Mouse (Mus musculus) neural tube, embryonic 14.5 days (tissue): ENCODE data around the gene Trappc10. TPM values are rescaled to one million over a fixed set of nuclear protein-coding genes. Genes with fewer than 3 reads are reported as not detected.
"Not testable (repeated sequence)": the region's sequence is repeated elsewhere in the genome, so short reads cannot be mapped to it uniquely, and the experiment has no call there.

ENCODE experiments used
- ATAC-seq: fragments of 200-750 bp; cut with Nextera tagmentation; 2 replicates; pipeline ENCODE4 v1.8.0; 2017; ENCODE audit warnings: low read depth, mild to moderate bottlenecking, moderate TSS enrichment, moderate library complexity
- H3K27ac ChIP-seq: fragments of 300-500 bp; sonication (generic); 2 replicates; pipeline ENCODE4 v1.5.1; 2014; ENCODE audit warnings: low read depth, mild to moderate bottlenecking, control low read depth, low read length, moderate library complexity, mixed read lengths
- H3K27me3 ChIP-seq: fragments of 300-500 bp; sonication (generic); 2 replicates; pipeline ENCODE4 v1.6.1; 2014; ENCODE audit warnings: low read length; ENCODE audit not compliant: control insufficient read depth, insufficient read depth
- H3K36me3 ChIP-seq: fragments of 300-500 bp; sonication (generic); 2 replicates; pipeline ENCODE4 v1.6.1; 2014; ENCODE audit warnings: low read length, mixed read lengths; ENCODE audit not compliant: control insufficient read depth, insufficient read depth
- H3K4me1 ChIP-seq: fragments of 300-500 bp; sonication (generic); 2 replicates; pipeline ENCODE4 v1.6.1; 2014; ENCODE audit warnings: low read length; ENCODE audit not compliant: control insufficient read depth, insufficient read depth
- H3K4me2 ChIP-seq: fragments of 300-500 bp; sonication (generic); 2 replicates; pipeline ENCODE4 v1.6.1; 2014; ENCODE audit warnings: mild to moderate bottlenecking, low read depth, low read length, control low read depth
- H3K4me3 ChIP-seq: fragments of 300-500 bp; sonication (generic); 2 replicates; pipeline ENCODE4 v1.5.1; 2014; ENCODE audit warnings: low read depth, low read length, control low read depth, mixed read lengths
- H3K9ac ChIP-seq: fragments of 300-500 bp; sonication (generic); replicated peaks from 2 replicates; pipeline ENCODE4 v1.6.1; 2014; ENCODE audit warnings: low read depth, mild to moderate bottlenecking, control low read depth, low read length, mixed read lengths
- H3K9me3 ChIP-seq: fragments of 300-500 bp; sonication (generic); 2 replicates; pipeline ENCODE4 v1.6.1; 2016; ENCODE audit warnings: low read length; ENCODE audit not compliant: control insufficient read depth
- WGBS: fragments of 180-500 bp; shearing (Covaris S2); extraction: QIAGEN DNeasy Blood & Tissue Kit; methylation state at CpG from one replicate; pipeline ENCODE4 v1.1.7; 2014; 5-methylcytosine and 5-hydroxymethylcytosine counted together
- polyA plus RNA-seq: library from polyadenylated mRNA; unstranded; fragments of >200 nt; fragmentation: Nextera tagmentation; extraction: Ambion mirVana; gene quantifications from 2 replicates; pipeline ENCODE4 v1.2.1, GENCODE M21; 2014

Trappc10 gene
- polyA plus RNA-seq, 1 experiment from 2014 or later: 43.2 TPM

GRCm38 (mm10) chr10:78211311-78211710, 33.1 kb downstream of the Trappc10 start:
- H3K4me1 ChIP-seq: no peaks in the 10 kb centered on the region
- H3K4me3 ChIP-seq: no peak overlapping the region
- H3K9me3 ChIP-seq: no peaks in the 10 kb centered on the region
- ATAC-seq: no peak
- WGBS: 72% methylated on average over 6 of the region's 6 CpGs
- peaks cover 80% of the 10 kb centered on the region for H3K36me3 ChIP-seq
- no peak overlapping the region for H3K27ac ChIP-seq
- no peaks in the 10 kb centered on the region for H3K27me3 ChIP-seq
- no peak overlapping the region for H3K4me2 ChIP-seq
- H3K9ac ChIP-seq: no peak overlapping the region

- no peak overlapping the region for H3K4me2 ChIP-seq
- no peaks in the 10 kb centered on the region for H3K27me3 ChIP-seq
- H3K4me1 ChIP-seq: no peaks in the 10 kb centered on the region
- no peak overlapping the region for H3K9ac ChIP-seq
- no peaks in the 10 kb centered on the region for H3K9me3 ChIP-seq
- WGBS: 93% methylated on average over 4 of the region's 4 CpGs
- H3K36me3 ChIP-seq: peaks cover 71% of the 10 kb centered on the region
- ATAC-seq: no peak
- no peak overlapping the region for H3K4me3 ChIP-seq
- H3K27ac ChIP-seq: no peak overlapping the region
These were observed 43.3 kb downstream of the Trappc10 start for GRCm38 (mm10) chr10:78201182-78201581.

- H3K27ac ChIP-seq: no peak overlapping the region
- H3K36me3 ChIP-seq: peaks cover 94% of the 10 kb centered on the region
- WGBS: 98% methylated on average over 5 of the region's 5 CpGs
These were observed 51.5 kb downstream of the Trappc10 start for GRCm38 (mm10) chr10:78192933-78193332.

GRCm38 (mm10) chr10:78186076-78186475, 58.4 kb downstream of the Trappc10 start:
- not testable (repeated sequence) for H3K27me3 ChIP-seq, H3K27ac ChIP-seq, H3K4me1 ChIP-seq, H3K4me2 ChIP-seq, H3K4me3 ChIP-seq, ATAC-seq, H3K9me3 ChIP-seq, H3K9ac ChIP-seq
- 93% methylated on average over 4 of the region's 4 CpGs for WGBS
- peaks cover 52% of the 10 kb centered on the region for H3K36me3 ChIP-seq

More at GRCm38 (mm10) chr10:78192933-78193332, 51.5 kb downstream of the Trappc10 start:
- H3K27me3 ChIP-seq: no peaks in the 10 kb centered on the region
- no peaks in the 10 kb centered on the region for H3K4me1 ChIP-seq
- no peaks in the 10 kb centered on the region for H3K9me3 ChIP-seq
- no peak overlapping the region for H3K4me3 ChIP-seq
- no peak for ATAC-seq
- H3K9ac ChIP-seq: no peak overlapping the region
- H3K4me2 ChIP-seq: no peak overlapping the region

- Histone ChIP-seq H3K27ac (peak overlapping the region; percentile 75), H3K36me3 (peaks cover 51% of the 10 kb centered on the region), H3K27me3 (no peaks in the 10 kb centered on the region), H3K4me2 (peak overlapping the region; percentile 96), H3K4me1 (peaks cover 6% of the 10 kb centered on the region), H3K9ac (peak overlapping the region; percentile 32; the same call in 1 of the 2 replicates), H3K9me3 (no peaks in the 10 kb centered on the region), H3K4me3 (peak overlapping the region; percentile 51)
- ATAC-seq: peak; percentile 57
- WGBS: 23% methylated on average over 9 of the region's 9 CpGs
These were observed 59.1 kb downstream of the Trappc10 start for GRCm38 (mm10) chr10:78185381-78185725.

- 1% methylated on average over 46 of the region's 47 CpGs for WGBS
- H3K9me3 ChIP-seq: no peaks in the 10 kb centered on the region
These were observed 59.7 kb downstream of the Trappc10 start, which contains the start of gene Pwp2 for GRCm38 (mm10) chr10:78184531-78185380. Gene Pwp2 (minus strand): TSS chr10:78185149.

GRCm38 (mm10) chr10:78183577-78183976, 60.9 kb downstream of the Trappc10 start:
- Histone ChIP-seq H3K4me1 (peaks cover 6% of the 10 kb centered on the region), H3K4me3 (no peak overlapping the region), H3K27ac (no peak overlapping the region), H3K27me3 (no peaks in the 10 kb centered on the region), H3K9ac (no peak overlapping the region), H3K36me3 (peaks cover 51% of the 10 kb centered on the region), H3K9me3 (no peaks in the 10 kb centered on the region), H3K4me2 (no peak overlapping the region)
- no peak for ATAC-seq
- WGBS: 90% methylated on average over 3 of the region's 3 CpGs

More at GRCm38 (mm10) chr10:78184531-78185380, 59.7 kb downstream of the Trappc10 start, which contains the start of gene Pwp2:
- peak; percentile 98 for ATAC-seq
- H3K9ac ChIP-seq: peak within 1 kb of the TSS; percentile 53
- peaks cover 6% of the 10 kb centered on the region for H3K4me1 ChIP-seq
- peak within 1 kb of the TSS; percentile 96 for H3K4me2 ChIP-seq
- peak within 1 kb of the TSS; percentile 75 for H3K27ac ChIP-seq
- H3K27me3 ChIP-seq: no peaks in the 10 kb centered on the region
- H3K4me3 ChIP-seq: peak within 1 kb of the TSS; percentile 51
- peaks cover 51% of the 10 kb centered on the region for H3K36me3 ChIP-seq

GRCm38 (mm10) chr10:78182321-78182720, 62.1 kb downstream of the Trappc10 start:
- Histone ChIP-seq H3K36me3 (peaks cover 51% of the 10 kb centered on the region), H3K9ac (no peak overlapping the region), H3K4me2 (no peak overlapping the region), H3K27ac (no peak overlapping the region), H3K4me3 (no peak overlapping the region), H3K4me1 (peaks cover 6% of the 10 kb centered on the region), H3K9me3 (no peaks in the 10 kb centered on the region), H3K27me3 (no peaks in the 10 kb centered on the region)
- ATAC-seq: no peak
- 96% methylated on average over 17 of the region's 17 CpGs for WGBS

- H3K4me1 ChIP-seq: 0 out of 2 replicates have a peak, but pooled peaks cover 4% of the 10 kb centered on the region
- no peak overlapping the region for H3K9ac ChIP-seq
These were observed 70.0 kb downstream of the Trappc10 start for GRCm38 (mm10) chr10:78174474-78174873.

More at GRCm38 (mm10) chr10:78174474-78174873, 70.0 kb downstream of the Trappc10 start:
- no peak for ATAC-seq
- H3K9me3 ChIP-seq: no peaks in the 10 kb centered on the region
- peaks cover 75% of the 10 kb centered on the region for H3K36me3 ChIP-seq
- H3K4me3 ChIP-seq: no peak overlapping the region
- WGBS: 96% methylated on average over 5 of the region's 5 CpGs
- H3K4me2 ChIP-seq: no peak overlapping the region
- H3K27ac ChIP-seq: no peak overlapping the region
- no peaks in the 10 kb centered on the region for H3K27me3 ChIP-seq
